Mouse (Mus musculus): ENCODE results near the gene Ces1h. TPM values are rescaled to one million over a fixed set of nuclear protein-coding genes. Genes with fewer than 3 reads are reported as not detected.

The Ces1h gene
- not detected in 2 replicates for polyA plus RNA-seq (2012; rRNA removed)

GRCm38 (mm10) chr8:93379625-93380024, at the start of gene Ces1h:
TSS of gene Ces1h (minus strand) at chr8:93379725.

DNA sequence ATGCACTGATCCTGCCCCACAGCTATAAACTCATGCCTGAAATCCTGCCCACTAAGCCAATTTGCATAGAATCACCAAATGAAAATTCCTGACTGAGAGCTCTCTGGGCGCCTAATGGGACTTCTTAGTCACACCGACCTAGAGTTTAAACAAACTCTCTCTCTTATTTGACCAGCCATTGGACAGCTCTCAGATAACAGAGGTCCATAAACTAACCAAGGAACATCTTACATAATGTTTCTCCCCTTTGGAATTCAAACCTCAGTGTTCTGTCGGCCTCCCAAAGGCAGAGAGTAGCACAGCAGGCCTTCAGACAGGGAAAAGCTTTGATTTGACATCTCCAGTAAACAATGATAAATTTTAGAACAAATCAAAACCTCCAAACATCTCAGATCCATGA, 42.3 kb downstream of the Ces1h start, which contains the start of gene Ces1g:
Gene Ces1g, minus strand, starts transcription at position 102 of the 400 bp plus-strand sequence.

Other genes with a start within 250 kb of the Ces1h start
- gene Ces1c, start 248.4 kb downstream of the Ces1h start, polyA plus RNA-seq (2012; rRNA removed): 0.23 and 0.39 TPM in 2 replicates
- 20.5 and 22.6 TPM in 2 replicates for gene Ces1d, start 181.9 kb downstream of the Ces1h start, polyA plus RNA-seq (2012; rRNA removed)
- gene Ces1e, start 150.1 kb downstream of the Ces1h start, polyA plus RNA-seq (2012; rRNA removed): 4.8 and 5.4 TPM in 2 replicates
- 11.1 and 16.6 TPM in 2 replicates for gene Ces1f, start 100.0 kb downstream of the Ces1h start, polyA plus RNA-seq (2012; rRNA removed)
- gene Ces1g, start 42.4 kb downstream of the Ces1h start, polyA plus RNA-seq (2012; rRNA removed): 3.7 and 10.4 TPM in 2 replicates
- gene Ces5a, start 156.1 kb upstream of the Ces1h start, polyA plus RNA-seq (2012; rRNA removed): not detected in 2 replicates